Mouse (Mus musculus): ENCODE measurements around the gene Lig1. TPM values are rescaled to one million over a fixed set of nuclear protein-coding genes. Genes with fewer than 3 reads are reported as not detected.

Lig1 gene
- polyA plus RNA-seq, 1 experiment from 2014 or later: 41.1 TPM

DNA sequence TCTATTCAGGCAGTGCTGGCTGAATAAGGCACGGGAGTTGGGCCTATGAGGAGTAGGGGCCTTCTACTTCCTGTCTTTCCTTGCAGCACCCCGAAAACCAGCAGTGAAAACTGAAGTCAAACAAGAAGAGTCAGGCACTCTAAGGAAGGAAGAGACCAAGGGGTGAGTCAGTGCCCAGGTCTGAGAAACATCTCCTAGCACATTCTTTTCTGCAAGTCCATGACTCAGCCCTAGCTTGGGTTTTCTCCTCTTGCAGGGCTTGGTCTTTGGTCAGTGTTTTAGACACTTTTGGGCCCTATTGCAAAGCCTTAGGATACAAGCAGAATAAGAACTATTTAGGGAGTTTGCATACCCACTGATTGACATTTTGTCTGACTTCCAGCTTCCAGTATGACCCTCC is 14.3 kb downstream of the Lig1 start:
- 90% methylated on average over 2 of the region's 2 CpGs for WGBS
- Histone ChIP-seq H3K9me3 (no peaks in the 10 kb centered on the region), H3K4me3 (no peak overlapping the region), H3K27ac (no peak overlapping the region), H3K4me2 (no peak overlapping the region), H3K9ac (no peak overlapping the region), H3K4me1 (replicated peaks) (no peaks in the 10 kb centered on the region), H3K27me3 (no peaks in the 10 kb centered on the region), H3K36me3 (peaks cover 83% of the 10 kb centered on the region)
- no peak for ATAC-seq (ENCODE audit: low FRiP score)

DNA sequence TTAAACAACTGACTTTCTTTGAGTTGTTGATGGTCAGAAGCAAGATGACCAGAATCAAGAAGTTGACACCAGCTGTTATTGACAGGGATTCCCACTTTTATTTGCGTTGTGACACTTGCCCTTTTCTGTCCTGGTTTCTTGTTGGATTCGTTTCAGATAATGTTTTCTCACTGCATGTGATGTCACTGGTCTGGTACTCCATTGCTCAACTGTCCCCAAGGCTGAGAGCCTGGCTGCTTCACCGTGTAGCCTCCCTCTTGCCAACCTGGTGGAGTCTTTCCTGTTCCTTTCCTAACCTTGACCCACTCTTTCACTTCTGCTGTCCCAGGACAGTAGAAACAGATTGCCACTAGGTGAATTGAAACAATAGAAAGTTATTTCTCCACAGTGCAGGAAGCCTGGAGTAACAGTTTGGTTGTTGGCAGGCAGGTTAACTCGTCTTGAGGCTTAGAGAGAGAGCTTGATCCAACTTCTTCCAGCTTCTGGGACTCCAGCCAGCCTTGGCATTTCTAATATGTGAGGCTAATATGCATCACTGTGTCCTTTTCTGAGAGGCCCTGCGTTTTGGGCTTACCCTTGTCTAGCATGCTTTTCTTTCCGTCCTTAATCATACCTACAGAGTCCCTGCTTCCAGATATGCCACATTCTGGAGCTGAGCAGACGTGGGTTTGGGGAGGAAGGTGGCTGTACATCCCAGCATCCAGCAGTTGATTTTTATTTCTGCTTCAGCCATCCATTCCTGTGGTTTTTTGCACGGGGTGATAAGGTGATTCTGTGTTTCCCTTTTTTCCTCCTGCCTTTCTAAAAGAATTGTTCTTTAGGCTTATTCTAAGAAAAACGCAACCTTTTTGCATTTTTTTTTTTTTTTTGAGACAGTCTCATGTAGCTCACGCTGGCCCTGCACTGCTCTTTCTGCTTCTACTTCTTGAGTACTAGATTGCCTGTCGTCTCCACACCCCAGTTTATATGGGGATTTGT is 17.1 kb downstream of the Lig1 start:
- no peak for ATAC-seq (ENCODE audit: low FRiP score)
- Histone ChIP-seq H3K4me2 (no peak overlapping the region), H3K27me3 (no peaks in the 10 kb centered on the region), H3K4me1 (replicated peaks) (no peaks in the 10 kb centered on the region), H3K27ac (no peak overlapping the region), H3K4me3 (no peak overlapping the region), H3K9me3 (no peaks in the 10 kb centered on the region), H3K9ac (no peak overlapping the region), H3K36me3 (peaks cover 90% of the 10 kb centered on the region)
- 91% methylated on average over 11 of the region's 11 CpGs for WGBS

DNA sequence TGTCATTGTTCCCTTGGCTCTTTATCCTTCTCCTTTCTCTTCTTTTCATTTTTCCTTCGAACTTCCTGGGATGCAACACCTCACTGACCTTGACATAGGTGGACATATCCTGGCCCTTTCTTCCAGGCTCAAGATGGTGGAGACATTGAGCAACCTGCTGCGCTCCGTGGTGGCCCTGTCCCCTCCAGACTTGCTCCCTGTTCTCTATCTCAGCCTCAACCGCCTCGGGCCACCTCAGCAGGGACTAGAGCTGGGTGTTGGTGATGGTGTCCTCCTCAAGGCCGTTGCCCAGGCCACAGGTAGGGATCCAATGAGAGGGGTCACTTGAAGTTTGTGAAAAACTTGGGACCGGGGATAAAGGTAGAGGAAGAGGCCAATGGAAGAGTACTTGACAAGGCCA is 18.2 kb downstream of the Lig1 start:
- H3K36me3 ChIP-seq: peaks cover 94% of the 10 kb centered on the region
- no peak overlapping the region for H3K4me3 ChIP-seq
- H3K4me1 ChIP-seq (replicated peaks): no peaks in the 10 kb centered on the region
- no peak overlapping the region for H3K27ac ChIP-seq
- no peak overlapping the region for H3K9ac ChIP-seq
- ATAC-seq (ENCODE audit: low FRiP score): no peak
- 95% methylated on average over 7 of the region's 7 CpGs for WGBS
- H3K9me3 ChIP-seq: no peaks in the 10 kb centered on the region
- no peaks in the 10 kb centered on the region for H3K27me3 ChIP-seq
- no peak overlapping the region for H3K4me2 ChIP-seq

DNA sequence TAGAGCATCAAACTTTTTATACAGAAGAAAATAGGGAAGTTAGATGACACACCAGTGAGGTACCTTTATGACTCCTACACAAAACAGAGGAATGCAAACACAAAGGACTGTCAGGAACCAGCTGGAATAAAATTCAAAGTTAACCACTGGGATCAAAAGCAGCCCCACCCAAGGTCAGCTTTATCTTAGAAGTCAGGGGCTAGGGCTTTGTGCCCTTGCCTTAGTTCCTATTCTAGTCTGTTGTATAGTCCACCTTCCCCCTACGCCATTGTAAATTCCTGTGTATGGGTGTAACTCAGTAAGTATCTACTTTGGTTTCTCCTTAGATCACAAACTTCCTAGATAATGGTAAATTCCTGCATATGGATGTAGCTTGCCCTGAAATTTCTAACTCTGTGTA is 20.6 kb downstream of the Lig1 start:
- Histone ChIP-seq H3K4me2 (no peak overlapping the region), H3K4me3 (no peak overlapping the region), H3K36me3 (peaks cover 94% of the 10 kb centered on the region), H3K27me3 (no peaks in the 10 kb centered on the region), H3K27ac (no peak overlapping the region), H3K9ac (no peak overlapping the region), H3K9me3 (no peaks in the 10 kb centered on the region), H3K4me1 (replicated peaks) (no peaks in the 10 kb centered on the region)
- WGBS: 95% methylated on average over 1 of the region's 1 CpGs
- no peak for ATAC-seq (ENCODE audit: low FRiP score)

DNA sequence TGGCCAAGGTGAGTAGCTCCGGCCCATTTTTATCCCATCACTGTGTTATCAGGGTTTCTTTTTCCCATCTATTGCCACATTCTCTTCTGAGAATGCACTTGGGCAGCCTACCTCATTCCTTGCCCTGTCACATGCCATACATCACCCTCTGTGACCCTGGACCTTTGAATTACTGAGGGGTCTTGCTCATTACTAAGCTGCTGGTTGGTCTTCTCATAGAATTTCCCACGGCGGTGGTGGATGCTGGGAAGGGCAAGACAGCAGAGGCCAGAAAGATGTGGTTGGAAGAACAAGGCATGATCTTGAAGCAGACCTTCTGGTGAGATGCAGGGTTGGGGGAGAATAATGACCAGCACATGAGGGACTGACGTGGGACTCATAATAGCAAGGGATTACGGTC is 21.7 kb downstream of the Lig1 start:
- H3K27me3 ChIP-seq: no peaks in the 10 kb centered on the region
- WGBS: 93% methylated on average over 5 of the region's 5 CpGs
- H3K4me1 ChIP-seq (replicated peaks): no peaks in the 10 kb centered on the region
- H3K4me2 ChIP-seq: no peak overlapping the region
- H3K9ac ChIP-seq: no peak overlapping the region
- H3K27ac ChIP-seq: no peak overlapping the region
- H3K9me3 ChIP-seq: no peaks in the 10 kb centered on the region
- no peak for ATAC-seq (ENCODE audit: low FRiP score)
- H3K36me3 ChIP-seq: peaks cover 95% of the 10 kb centered on the region
- no peak overlapping the region for H3K4me3 ChIP-seq

DNA sequence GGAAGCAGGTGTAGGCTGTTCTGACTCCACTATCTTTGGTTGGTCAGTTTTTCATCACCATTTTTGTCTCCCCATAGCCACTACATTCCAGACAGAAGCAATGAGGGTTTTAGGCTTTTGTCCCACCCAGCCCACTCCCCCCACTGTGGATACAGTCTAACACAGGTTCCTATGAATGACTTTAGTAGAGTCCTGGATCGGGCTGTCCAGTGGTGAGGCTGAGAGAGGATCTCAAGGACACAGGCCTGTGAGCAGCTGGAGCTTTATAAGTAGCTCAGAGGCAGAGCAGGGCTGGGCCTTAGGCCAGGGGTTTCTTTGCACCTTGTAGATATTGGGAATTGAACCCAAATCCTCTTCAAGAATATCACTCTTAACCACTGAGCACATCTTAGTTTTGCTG is 24.6 kb downstream of the Lig1 start:
- no peak overlapping the region for H3K27ac ChIP-seq
- H3K9ac ChIP-seq: no peak overlapping the region
- no peaks in the 10 kb centered on the region for H3K9me3 ChIP-seq
- H3K4me2 ChIP-seq: no peak overlapping the region
- 96% methylated on average over 1 of the region's 1 CpGs for WGBS
- ATAC-seq (ENCODE audit: low FRiP score): no peak
- H3K4me3 ChIP-seq: no peak overlapping the region
- H3K4me1 ChIP-seq (replicated peaks): no peaks in the 10 kb centered on the region
- H3K36me3 ChIP-seq: peaks cover 92% of the 10 kb centered on the region
- H3K27me3 ChIP-seq: no peaks in the 10 kb centered on the region

DNA sequence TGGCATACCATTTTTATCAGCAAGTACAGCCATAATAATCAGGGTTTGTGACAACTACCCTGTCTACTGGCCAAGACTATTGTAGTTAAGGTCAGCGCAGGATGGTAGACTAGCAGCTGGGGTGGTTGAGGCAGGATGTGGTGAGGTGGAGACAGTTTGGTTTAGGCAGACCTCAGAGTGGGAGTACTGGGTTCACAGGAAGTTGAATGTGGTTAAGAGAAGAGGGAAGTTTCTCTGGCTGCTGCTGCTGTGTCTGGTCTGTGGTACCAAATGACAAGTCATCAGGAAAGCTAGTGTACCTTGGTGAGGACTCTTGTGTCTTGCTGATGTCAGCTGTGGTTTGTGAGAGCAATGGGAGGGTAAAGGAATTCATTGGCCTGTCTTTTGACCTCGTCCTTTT is 25.7 kb downstream of the Lig1 start:
- Histone ChIP-seq H3K36me3 (peaks cover 92% of the 10 kb centered on the region), H3K4me2 (no peak overlapping the region), H3K27me3 (no peaks in the 10 kb centered on the region), H3K4me1 (replicated peaks) (no peaks in the 10 kb centered on the region), H3K9ac (no peak overlapping the region), H3K4me3 (no peak overlapping the region), H3K9me3 (no peaks in the 10 kb centered on the region), H3K27ac (no peak overlapping the region)
- WGBS: 89% methylated on average over 2 of the region's 2 CpGs
- ATAC-seq (ENCODE audit: low FRiP score): no peak

DNA sequence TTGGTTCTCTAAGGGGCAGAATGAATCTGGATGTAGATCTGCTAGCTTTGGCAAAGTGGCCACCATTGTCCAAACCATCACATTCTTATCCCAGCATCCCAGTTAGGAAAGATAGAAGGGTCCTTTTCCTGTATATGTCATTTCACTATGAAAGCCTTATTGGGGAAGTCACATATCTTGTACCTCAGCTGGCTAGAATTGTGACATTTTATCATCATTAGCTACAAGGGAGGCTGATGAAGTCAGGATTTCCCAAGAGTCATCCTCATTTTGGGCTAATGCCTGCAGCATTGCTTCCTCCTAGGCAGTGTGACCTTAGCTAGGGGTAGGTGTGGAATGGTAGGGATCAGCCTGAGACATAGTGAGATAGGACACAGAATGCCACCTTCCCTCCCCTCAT is 26.3 kb downstream of the Lig1 start:
- H3K27me3 ChIP-seq: no peaks in the 10 kb centered on the region
- no peaks in the 10 kb centered on the region for H3K9me3 ChIP-seq
- H3K27ac ChIP-seq: no peak overlapping the region
- H3K4me3 ChIP-seq: no peak overlapping the region
- H3K4me1 ChIP-seq (replicated peaks): no peaks in the 10 kb centered on the region
- H3K36me3 ChIP-seq: peaks cover 94% of the 10 kb centered on the region
- ATAC-seq (ENCODE audit: low FRiP score): no peak
- H3K4me2 ChIP-seq: no peak overlapping the region
- no peak overlapping the region for H3K9ac ChIP-seq

DNA sequence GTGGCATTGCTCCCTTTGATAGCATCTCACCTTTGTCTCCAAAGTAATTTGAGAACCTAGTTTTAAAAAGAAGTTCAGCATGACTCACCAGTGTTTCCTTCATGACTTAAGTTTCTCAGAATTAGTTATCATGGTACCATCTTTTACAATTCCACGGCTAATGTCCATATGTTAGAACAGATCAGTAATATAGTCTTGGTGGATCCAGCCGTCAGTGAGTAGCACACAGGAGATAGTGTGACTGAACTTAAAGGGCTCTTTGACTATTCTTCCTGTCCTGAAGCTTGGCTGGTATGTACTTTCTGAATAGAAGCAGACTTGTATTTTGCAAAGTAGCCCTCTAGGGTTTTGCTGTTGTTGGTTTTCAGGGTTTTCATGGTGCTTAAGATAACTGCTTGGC is 32.3 kb downstream of the Lig1 start:
- Histone ChIP-seq H3K27ac (no peak overlapping the region), H3K9ac (no peak overlapping the region), H3K9me3 (no peaks in the 10 kb centered on the region), H3K27me3 (no peaks in the 10 kb centered on the region), H3K4me2 (no peak overlapping the region), H3K36me3 (peaks cover 88% of the 10 kb centered on the region), H3K4me3 (no peak overlapping the region), H3K4me1 (replicated peaks) (no peaks in the 10 kb centered on the region)
- WGBS: 97% methylated on average over 2 of the region's 2 CpGs
- no peak for ATAC-seq (ENCODE audit: low FRiP score)

DNA sequence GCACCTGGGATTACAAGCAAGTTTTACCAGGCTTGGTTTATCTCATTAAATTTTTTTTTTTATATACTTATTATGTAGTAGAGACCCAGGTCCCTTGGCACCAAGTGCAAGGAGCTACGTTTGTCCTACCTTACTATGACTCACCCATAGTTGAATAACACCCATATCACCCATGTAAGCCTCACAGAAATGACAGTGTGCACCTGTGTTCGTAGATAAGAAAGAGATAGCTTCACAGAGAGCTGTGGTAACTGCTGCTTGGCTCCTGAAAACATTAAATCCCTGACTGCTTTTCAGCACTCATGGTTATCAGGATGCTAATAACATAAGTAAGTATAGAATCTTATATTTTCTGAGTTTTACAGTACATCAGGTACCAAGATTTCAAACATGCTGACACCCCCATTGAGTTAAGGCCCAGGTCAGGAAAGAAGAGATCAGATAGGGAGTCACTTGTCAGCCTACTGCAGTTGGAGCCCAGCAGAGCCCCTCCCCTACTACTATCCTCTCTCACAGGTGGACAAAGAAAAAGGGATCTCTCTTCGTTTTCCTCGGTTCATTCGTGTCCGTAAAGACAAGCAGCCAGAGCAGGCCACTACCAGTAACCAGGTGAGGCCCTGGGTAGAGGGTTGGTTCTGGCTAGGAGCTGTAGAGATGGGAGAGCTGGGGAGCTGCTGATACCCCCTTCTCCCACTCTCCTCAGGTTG is 33.6 kb downstream of the Lig1 start:
- ATAC-seq (ENCODE audit: low FRiP score): no peak
- Histone ChIP-seq H3K9me3 (no peaks in the 10 kb centered on the region), H3K4me1 (replicated peaks) (no peaks in the 10 kb centered on the region), H3K36me3 (peaks cover 78% of the 10 kb centered on the region), H3K4me3 (no peak overlapping the region), H3K27me3 (no peaks in the 10 kb centered on the region), H3K9ac (no peak overlapping the region), H3K27ac (no peak overlapping the region), H3K4me2 (no peak overlapping the region)
- WGBS: 92% methylated on average over 6 of the region's 6 CpGs

DNA sequence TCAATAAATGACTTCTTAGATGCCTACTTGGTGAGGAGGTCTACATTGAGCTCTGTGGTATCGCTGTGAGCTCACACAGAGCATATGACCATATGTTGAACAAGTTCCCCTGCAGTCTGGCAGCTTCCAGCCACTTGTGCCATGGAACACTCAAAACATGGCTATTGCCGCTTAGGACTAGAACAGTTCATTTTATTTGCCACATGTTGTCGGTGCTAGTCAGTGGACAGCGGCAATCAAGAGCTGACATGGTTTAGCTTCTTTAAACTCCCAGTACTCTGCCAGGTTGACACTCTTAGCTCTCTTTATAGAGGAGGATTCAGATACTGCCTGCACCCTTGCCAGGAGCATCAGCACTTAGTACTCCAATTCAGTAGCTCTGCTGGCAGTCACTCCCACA is 34.3 kb downstream of the Lig1 start:
- peaks cover 71% of the 10 kb centered on the region for H3K36me3 ChIP-seq
- 95% methylated on average over 4 of the region's 4 CpGs for WGBS
- H3K9me3 ChIP-seq: no peaks in the 10 kb centered on the region
- H3K4me3 ChIP-seq: no peak overlapping the region
- no peak overlapping the region for H3K27ac ChIP-seq
- no peak overlapping the region for H3K4me2 ChIP-seq
- H3K4me1 ChIP-seq (replicated peaks): no peaks in the 10 kb centered on the region
- no peak overlapping the region for H3K9ac ChIP-seq
- no peaks in the 10 kb centered on the region for H3K27me3 ChIP-seq
- ATAC-seq (ENCODE audit: low FRiP score): no peak

DNA sequence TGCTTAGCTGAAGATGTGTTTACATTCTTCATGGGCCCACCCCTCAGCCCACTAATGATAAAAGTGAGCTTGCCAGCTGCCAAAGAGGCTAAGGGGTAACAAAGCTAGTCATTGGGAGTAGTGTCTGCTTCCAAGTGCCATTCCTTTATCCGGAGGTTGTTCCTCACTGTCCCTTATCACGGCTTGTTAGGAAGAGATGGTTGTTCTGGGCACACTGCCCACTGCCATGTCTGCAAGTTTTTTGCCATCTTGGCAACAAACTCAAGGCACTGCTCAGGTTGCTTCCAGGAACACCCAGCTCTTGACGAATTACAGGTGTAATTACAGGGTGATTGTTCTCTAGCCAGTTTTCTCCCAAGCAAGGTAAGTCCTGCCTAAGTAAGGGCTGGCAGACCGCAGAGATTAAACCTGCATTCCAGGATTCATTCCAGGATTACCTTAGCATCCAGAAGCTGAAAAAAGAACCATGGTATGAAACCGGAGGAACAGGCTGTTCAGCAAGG is 37.1 kb downstream of the Lig1 start:
- Histone ChIP-seq H3K27me3 (no peaks in the 10 kb centered on the region), H3K36me3 (peaks cover 43% of the 10 kb centered on the region), H3K9me3 (no peaks in the 10 kb centered on the region), H3K4me1 (replicated peaks) (no peaks in the 10 kb centered on the region), H3K27ac (no peak overlapping the region), H3K9ac (no peak overlapping the region), H3K4me2 (no peak overlapping the region), H3K4me3 (no peak overlapping the region)
- no peak for ATAC-seq (ENCODE audit: low FRiP score)
- WGBS: 95% methylated on average over 5 of the region's 5 CpGs
